Mouse (Mus musculus) retina, embryonic 14.5 days (tissue): Measurements from ENCODE around the gene Qdpr.
"Not testable (repeated sequence)": the region's sequence is repeated elsewhere in the genome, so short reads cannot be mapped to it uniquely, and the experiment has no call there.

ENCODE experiments used
- DNase-seq: peaks from one replicate; pipeline ENCODE4 v3.0.0-alpha.2; 2015; ENCODE audit warnings: low spot score

The Qdpr gene

DNA sequence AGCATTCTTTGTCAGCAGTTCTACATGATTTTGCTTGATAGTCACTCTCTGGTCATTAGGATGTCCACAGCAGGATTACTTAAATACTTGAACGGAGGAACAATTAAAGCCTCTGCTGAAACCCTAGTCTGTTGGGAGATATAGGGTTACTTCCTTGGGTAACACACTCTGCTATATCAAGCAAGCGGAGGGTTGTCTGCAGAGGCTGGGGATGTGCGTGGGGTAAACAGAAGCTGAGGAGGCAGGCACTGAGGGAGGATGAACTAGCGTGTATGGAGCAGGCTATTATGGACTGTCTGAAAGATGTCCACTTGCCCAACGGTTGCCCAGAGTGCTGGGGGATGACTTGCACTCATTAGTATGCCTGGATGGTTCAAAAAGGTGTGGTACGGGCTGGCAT is 3.4 kb upstream of the Qdpr start, which contains the start of gene Clrn2:
Gene Clrn2 (plus strand): TSS at position 301 of the 400 bp plus-strand sequence.
- no peak for DNase-seq

DNA sequence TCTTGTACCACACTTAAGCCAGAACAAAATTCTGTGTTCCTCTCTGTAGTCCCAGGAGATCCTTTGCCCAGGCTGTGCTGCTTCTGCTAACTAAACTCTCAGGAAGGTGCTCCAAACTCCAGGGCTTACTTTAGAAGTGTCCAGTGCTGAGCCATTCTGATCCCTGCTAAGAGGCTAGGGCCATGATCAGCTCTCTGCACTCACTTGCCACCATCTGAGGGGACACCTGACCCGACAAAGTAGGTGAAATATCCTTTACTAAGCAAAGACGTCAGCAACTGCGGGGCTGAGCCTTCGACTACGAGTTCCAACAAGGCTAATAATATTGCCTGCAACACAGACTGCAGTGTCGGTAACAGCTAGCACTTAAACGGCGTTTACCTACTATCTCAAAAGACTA is 830 bp downstream of the Qdpr start:
- DNase-seq: peak; percentile 22

DNA sequence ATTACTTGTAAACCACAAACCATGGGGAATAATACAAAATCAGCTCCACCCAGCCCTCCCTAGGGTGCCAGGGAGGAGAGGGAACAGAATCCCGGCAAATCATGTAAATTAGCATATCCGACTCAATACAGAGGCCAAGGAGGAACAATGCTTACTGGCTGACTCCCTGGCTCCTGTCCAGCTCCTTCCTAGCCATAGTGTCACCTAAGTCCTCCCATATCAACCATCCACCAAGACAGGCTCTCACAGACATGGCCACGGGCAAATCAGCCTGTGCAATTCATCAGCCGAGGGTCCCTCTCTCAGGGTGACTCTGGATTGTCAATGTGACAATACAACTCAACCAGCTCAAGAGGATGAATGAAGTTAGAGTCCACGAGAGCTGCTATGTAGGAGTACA is 1.4 kb downstream of the Qdpr start:
- DNase-seq: peak; percentile 16

DNA sequence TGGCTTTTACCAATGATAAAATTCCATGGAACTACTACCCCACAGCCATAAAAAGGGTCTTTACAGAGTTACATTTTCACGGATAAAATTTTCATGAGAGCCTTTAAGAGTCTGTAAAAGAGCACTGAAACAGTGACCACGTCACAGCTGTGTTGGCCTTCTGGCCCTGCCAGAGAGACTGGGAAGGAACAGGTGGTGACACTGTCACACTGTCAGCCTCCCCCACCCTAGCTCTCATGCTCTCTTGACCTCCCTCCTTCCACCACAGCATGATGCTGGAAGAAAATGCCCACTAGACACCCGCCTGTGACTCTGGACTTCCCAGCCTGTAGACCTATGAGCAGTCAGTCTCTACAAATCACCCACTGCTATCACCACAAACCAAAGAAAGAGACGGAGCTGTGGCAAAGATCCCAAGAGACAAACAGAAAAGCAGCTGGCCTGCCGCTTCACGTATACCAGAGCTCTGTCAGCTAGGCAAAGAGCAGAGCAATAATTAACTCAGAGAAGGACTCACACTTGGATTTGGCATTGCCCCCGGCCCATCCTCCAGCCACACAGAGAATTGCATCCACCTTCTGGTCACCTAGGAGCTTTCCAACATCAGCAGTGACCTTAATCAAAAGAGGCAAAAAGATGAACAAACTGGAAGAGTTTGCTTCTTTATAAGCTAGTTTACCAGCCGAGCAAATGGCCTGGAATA is 5.8 kb downstream of the Qdpr start:
- no peak for DNase-seq

DNA sequence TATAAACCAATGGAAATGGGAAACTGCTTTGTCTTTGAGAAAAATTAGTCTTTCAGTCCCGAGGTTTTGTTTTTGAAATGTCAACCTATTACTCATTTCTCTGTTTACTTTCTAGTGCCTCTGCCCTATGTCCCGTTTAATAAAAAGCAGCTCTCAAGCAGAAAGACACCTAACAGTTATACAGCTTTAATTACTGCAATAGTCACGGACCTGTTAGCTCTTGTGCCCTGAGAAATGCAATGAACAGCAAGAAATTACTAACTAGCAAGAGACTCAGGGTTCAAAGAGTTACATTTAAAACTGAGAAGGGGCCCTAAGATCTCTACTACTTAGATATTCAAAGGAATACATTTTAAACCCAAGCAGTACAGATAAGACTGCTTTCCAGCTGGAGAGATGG is 8.3 kb downstream of the Qdpr start:
- no peak for DNase-seq

DNA sequence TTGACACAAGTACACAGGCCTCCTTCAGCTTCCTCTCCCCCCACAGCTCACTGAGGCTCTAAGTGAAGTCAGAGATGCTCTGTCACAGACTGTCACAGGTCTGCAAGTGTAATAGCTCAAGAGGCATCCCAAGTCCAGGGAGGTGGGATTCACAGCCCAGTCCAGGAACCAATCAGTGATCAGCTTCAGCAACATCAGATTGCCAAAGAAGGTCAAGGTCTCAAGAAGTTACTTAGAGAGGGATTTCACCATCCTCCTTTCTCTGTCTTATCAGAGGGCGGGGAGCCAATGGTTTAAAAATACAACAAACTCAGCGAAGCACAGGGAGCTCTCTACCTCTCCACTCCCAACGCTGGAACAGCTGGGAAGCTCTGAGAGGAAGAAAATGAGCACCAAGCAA is 8.9 kb downstream of the Qdpr start:
- no peak for DNase-seq

DNA sequence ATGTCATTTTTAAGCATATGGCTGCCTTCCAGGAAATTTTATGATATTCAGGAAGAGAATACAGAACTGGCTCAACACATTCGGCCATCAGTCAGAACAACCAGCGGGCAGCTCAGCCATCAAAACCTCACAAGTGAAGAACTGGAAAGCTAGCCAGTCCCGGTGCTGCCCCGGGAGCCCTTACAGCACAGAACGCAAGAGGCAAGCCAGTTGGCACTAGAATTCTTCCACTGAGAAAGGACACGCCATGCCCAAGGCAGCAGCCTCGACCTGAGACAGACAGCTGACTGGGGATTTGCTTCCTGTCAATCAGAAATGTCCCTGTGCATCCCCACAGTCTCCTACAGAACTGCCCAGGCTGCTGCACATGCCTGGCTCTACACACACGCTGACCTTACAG is 11.7 kb downstream of the Qdpr start:
- DNase-seq: no peak

DNA sequence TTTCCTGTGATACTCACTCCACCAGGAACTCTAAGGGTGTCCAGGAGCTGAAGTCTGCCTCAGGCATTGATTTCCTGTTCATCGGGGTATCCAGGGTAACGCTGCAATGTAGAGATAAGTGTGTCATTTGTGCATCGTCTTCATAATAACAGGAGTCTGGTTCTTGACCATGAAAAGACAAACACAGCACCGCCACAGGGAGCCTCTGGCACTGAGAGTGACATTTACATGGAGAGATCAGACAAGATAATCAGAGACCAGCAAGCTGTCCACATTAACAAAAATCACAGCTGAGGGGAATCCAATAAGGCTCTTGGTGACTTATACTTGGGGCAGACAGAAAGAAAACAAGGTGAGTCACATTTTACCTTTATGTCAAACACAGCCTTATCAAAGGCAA is 12.2 kb downstream of the Qdpr start:
- DNase-seq: no peak

DNA sequence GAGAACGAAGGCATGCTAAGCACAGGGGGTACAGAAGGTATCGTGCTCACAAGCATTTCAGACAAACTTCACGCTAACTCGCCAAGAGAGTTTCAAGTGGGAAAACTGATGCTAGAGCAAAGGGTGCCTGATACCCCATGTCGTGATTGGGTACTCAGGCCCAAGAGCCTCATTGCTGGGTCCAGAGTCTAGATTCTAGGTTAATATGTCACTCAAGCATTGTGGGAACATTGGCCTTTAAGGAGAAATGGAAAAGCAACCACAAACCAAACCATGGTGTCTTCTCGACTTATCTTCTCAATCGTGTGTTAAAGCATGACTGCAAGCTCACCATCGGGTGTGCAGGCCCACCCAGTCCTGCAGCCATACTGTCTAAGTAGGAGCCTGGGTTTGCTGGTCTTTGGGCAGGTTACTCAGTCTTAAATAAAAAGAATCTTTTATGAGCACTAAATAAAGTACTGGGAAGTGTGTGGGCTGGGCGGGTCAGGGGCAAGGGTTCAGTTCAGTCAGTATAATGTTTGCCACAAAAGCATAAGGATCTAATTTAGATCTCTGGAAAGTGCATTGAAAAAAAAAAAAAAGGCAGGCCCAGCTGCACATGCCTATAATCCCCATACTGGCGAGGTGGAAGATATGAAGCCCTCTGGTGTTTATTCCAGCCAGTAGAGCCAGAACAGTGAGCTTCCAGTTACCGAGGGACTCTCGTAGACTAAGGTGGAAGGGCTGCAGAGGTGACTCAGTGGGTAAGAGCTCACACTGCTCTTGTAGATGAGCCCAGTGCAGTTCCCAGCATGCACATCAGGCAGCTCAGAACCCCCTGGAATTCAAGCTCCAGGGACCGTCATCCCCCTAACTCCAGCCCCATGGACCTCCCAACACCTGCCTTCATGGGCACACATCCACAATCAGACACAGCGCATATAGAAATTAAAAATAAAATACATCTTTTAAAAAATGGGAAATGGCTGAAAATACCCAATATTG is 13.8 kb downstream of the Qdpr start:
- no peak for DNase-seq

DNA sequence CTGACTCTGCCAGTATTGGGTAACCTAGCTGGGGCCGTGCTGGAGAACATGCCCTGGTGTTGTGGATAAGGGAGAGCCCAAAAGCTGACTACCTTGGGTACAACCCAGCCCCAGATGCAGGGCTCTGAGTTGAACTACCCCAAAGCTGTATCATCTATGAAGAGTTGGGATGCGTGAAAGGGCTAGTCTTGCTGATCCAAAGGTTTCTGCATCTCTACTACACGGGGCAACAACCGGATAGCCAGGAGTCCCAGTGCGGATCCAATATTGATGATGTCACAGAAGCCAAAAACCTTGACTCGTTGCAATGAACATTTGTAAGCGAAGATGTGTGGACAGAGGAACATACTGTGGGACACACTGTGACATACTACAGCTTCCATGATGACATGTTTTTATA is 22.1 kb downstream of the Qdpr start:
- no peak for DNase-seq

DNA sequence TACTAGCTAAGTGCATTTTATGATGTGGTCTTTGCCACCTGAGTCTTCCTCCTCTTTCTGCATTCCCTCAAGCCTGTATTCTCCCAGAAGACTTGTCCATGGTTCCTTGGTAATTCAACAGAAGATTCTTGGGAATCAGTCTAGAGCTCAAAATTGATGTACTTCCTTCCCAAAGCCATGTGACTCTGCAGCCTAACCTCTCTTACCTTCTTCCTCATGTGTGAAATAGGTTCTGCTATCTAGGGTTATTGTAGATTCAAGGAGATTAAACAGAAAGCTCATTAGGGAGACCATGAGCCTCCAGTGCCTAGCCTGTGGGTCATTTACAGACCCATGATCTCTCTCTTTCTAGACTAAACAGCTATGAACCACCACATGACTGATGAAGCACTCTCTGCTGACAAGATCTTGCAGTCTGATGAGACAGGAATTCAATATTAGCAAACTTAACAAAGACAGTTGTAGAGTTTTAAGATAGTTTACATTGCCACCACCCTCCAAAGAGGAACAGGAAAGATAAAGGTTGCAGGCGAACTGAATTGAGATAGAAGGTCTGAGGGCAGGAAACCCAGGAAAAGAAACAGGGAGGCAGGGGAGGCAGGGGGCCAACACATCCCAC is 23.5 kb downstream of the Qdpr start:
- no peak for DNase-seq

DNA sequence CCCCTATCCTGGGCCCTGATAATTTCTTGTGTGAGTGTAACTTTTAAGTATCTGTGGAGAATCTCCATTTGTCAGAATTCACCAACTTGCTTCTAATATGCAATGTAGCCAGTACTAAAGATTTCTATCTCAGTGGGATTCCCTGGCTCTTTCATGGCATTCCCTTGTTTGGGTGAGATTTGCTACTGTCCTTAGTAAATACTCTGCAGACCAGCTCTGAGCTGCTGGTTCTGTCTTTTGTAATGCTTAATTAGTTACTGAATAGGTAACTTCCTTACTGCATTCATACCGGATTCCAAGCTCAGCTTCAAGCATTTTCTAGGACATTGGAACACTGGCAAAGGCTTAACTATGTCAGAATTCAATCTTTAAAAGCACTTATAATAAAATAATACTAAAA is 24.3 kb downstream of the Qdpr start:
- not testable (repeated sequence) for DNase-seq

DNA sequence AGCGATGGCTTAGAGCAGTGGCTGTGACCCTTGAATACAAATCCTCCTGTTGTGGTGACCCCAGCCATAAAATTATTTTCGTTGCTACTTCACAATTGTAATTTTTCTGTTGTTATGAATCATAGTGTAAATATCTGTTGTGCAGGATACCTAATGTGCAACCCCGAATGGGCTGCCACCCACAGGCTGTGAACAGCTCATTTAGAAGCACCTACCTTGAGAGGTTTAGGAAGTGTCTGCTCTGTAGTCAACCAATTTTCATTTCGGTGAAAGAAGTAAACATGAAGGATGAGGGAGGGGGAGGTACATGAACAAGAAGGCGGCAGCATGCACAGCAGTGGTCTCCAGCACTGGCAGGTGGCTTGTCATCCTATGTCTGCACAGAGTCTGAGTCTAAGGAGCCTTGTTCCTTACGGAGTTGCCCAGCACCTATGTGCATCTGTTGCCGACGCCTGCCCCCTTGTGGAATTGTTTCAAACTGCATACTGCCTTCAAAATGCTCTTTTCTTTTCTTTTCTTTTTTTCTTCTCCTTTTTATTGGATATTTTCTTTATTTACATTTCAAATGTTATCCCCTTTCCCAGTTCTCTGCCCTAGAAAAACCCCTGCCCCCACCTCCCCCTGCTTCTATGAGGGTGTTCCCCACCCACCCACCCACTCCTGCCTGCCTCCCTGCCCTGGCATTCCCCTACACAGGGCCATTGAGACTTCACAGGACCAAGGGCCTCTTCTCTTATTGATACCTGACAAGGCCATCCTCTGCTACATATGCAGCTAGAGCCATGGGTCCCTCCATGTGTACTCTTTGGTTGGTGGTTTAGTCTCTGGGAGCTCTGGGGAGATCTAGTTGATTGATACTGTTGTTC is 25.8 kb downstream of the Qdpr start:
- peak; percentile 78 for DNase-seq

DNA sequence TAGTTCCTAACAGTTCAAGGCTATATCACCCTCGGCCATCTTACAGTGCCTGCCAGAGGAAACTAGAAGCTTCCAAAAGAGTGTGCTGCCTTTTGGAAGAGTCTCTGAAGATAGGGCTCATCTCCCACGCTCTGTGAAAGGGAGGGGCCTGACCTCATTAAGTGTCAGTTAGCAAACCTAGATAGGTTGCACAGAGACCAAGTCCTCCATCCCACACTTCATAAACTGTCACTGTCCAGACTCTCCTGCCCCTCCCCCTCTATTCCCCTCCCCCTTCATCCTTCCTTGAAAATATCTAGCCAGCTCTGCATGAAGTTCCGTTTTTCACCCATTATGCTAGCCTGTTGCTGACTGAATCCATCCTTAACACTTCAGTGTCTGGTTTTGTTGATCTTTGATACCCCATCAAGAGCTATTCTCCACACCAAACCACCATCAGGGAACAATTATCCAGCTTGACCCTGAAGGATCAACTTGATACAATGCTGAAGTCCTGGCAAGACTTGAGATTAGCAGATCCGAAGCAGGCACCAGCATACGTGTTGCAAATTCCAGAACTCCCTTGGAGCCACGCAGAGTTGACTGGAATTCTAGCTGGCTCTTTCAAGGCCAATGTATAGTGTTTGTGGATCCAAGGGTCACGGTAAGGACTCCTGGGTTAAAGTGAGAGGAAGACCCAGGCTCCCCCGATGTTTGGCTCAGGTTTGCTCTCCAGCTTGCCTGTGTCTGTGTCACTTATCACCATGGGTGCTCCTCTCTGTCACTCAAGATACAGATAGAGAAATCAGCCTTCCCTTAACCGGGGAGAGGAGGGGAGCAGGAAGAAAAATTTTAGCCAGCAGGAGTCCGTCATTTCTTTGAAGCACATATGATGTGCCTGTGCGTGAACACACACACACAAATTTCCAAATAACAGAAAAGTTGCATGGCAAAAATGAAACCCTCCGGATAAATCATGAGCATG is 27.9 kb downstream of the Qdpr start:
- DNase-seq: no peak

DNA sequence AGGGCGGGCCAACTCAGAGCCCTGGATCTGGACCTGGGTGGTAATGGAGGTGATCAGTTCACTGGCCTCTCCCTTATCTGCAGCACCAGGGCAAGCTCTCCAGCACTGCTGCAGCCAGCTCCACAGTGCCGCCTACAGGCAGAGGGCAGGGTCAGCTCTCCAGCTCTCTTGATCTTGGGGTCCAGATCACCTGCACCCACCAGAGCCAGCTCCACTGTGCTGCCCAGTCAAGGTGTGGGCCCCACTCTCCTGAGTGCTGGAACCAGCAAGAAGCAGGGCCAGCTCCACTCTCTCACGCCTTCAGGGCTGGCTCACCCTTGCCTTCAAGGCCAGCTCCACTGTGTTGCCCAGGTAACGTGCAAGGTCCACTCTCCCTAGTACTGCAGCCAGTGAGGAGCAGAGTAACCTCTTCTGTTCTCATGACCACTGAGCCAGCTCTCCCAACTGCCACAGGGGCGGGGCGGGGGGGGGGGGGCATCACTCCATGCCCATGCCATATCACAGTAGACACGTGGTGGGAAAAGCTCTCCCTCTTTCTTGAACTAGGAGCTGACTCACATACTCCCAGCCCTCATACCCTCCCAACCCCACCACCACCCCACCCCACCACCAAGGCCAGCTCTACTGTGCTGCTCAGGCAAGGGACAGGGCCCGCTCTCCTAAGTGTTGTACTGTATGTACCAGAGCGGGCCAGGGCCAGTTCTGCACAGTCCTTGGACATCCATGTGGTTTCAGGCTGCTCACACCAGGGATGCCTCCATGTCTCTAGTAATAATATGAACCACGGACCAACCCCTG is 30.0 kb downstream of the Qdpr start:
- peak; percentile 49 for DNase-seq

DNA sequence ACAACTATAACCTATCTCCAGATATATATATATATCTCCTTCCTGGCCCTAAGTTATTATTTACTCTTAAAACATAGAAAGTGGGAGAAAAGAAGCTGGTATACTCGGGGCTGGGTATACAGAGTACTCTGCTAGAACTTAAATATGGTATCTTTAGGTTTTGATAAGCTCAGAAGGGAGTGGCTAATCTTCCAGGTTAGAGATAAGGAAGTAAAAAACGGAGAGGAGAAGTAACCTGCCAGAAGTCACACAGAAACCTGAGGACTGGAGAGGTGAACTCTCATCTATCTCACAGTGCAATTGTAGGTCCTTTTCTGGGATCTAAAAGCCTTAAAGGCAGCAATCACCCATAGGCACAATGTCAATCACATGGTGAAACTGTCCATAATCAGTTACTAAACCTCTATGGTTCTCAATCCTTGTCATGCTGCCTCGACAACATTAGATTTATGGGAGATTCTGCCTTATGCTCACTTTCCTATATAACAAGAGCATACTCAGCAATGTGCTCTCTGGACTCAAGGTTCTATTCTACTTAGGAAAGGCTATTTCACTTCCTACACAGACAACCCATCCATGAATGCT is 32.1 kb downstream of the Qdpr start:
- no peak for DNase-seq

DNA sequence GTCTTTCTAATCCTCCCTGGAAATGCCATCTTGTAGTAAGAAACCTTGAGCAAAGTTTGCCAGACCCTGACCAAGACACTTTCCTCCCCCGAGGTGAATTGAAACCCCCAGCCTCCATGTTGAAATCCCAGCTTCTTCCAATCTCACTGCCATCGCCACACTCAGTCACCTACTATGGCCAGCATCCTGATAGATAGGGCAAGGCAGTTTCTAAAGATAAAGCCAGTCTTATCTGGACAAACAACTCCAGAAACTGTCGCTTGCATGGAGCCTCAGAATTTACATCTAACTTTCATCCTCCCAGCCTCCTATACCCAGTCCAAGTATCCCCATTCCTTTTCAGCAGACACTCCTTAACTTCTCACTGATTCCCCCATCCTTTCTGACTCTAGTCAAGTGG is 33.6 kb downstream of the Qdpr start:
- DNase-seq: no peak

DNA sequence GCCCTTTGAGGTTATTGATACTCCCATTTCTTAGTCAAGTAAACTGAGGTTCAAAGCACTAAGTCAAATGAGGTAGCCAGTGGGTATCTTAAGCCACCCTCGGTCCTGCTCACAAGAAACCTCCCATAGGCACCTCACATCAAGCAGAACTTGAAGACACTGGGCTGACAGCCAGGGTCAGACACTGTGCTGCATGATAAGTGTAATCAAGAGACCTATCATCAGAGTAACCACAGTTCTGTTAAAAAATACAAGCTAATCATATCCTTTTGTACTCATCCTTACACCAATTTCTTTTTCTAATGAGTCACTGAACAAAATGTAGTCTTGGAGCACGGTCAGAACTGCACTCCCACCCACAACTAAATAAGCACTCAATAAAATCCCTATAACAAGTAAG is 43.9 kb downstream of the Qdpr start:
- DNase-seq: no peak

DNA sequence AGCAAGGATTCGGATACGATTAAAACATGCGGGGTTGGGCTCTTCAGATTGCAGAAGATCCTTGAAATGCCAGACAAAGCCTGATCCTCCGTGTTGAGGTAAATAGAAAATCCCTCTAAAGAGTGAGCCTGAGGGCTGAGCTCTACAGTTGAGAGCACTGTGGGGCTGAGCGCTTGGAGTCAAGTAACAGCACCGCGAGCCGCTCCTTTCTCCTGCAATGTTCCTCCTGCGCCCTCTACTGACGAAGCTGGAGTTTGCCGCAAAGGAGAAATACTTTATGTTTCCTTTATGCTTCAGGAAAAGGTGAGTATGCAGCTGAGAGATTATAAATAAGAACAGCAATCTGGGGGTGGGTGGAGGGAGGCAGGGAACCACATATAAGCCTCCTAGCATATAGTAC is 47.4 kb downstream of the Qdpr start:
- DNase-seq: peak; percentile 83
